Mouse (Mus musculus) midbrain, embryonic 13.5 days (tissue): ENCODE measurements around the gene Rfx8. TPM values are rescaled to one million over a fixed set of nuclear protein-coding genes. Genes with fewer than 3 reads are reported as not detected.
"Not testable (repeated sequence)": the region's sequence is repeated elsewhere in the genome, so short reads cannot be mapped to it uniquely, and the experiment has no call there.

ENCODE experiments used
- ATAC-seq: fragments of 200-750 bp; cut with Nextera tagmentation; 2 replicates; pipeline ENCODE4 v1.8.0; 2017; ENCODE audit warnings: mild to moderate bottlenecking, moderate TSS enrichment, moderate library complexity
- H3K27ac ChIP-seq: fragments of 300-500 bp; sonication (generic); 2 replicates; pipeline ENCODE4 v1.5.1; 2015; ENCODE audit warnings: inconsistent platforms, mild to moderate bottlenecking, moderate library complexity
- H3K27me3 ChIP-seq: fragments of 300-500 bp; sonication (generic); 2 replicates; pipeline ENCODE4 v1.6.1; 2015; ENCODE audit warnings: mild to moderate bottlenecking, inconsistent platforms
- H3K36me3 ChIP-seq: fragments of 300-500 bp; sonication (generic); 2 replicates; pipeline ENCODE4 v1.6.1; 2015; ENCODE audit warnings: mild to moderate bottlenecking, inconsistent platforms
- H3K4me1 ChIP-seq: fragments of 300-500 bp; sonication (generic); replicated peaks from 2 replicates; pipeline ENCODE4 v1.6.1; 2015; ENCODE audit warnings: inconsistent platforms
- H3K4me2 ChIP-seq: fragments of 300-500 bp; sonication (generic); replicated peaks from 2 replicates; pipeline ENCODE4 v1.6.1; 2015; ENCODE audit warnings: moderate library complexity, mild to moderate bottlenecking, inconsistent platforms
- H3K4me3 ChIP-seq: fragments of 300-500 bp; sonication (generic); replicated peaks from 2 replicates; pipeline ENCODE4 v1.5.1; 2015; ENCODE audit warnings: mild to moderate bottlenecking, inconsistent platforms
- H3K9ac ChIP-seq: fragments of 300-500 bp; sonication (generic); replicated peaks from 2 replicates; pipeline ENCODE4 v1.6.1; 2015; ENCODE audit warnings: mild to moderate bottlenecking, inconsistent platforms
- H3K9me3 ChIP-seq: fragments of 300-500 bp; sonication (generic); 2 replicates; pipeline ENCODE4 v1.6.1; 2016; ENCODE audit warnings: mild to moderate bottlenecking, inconsistent platforms
- WGBS: fragments of 180-500 bp; shearing (Covaris S2); methylation state at CpG from one replicate; pipeline ENCODE4 v1.1.7; 2015; 5-methylcytosine and 5-hydroxymethylcytosine counted together
- polyA plus RNA-seq: library from polyadenylated mRNA; unstranded; fragments of >200 nt; fragmentation: Nextera tagmentation; extraction: Ambion mirVana; gene quantifications from 2 replicates; pipeline ENCODE4 v1.2.1, GENCODE M21; 2015

Gene Rfx8
- polyA plus RNA-seq, 1 experiment from 2014 or later, result 0.28 TPM

DNA sequence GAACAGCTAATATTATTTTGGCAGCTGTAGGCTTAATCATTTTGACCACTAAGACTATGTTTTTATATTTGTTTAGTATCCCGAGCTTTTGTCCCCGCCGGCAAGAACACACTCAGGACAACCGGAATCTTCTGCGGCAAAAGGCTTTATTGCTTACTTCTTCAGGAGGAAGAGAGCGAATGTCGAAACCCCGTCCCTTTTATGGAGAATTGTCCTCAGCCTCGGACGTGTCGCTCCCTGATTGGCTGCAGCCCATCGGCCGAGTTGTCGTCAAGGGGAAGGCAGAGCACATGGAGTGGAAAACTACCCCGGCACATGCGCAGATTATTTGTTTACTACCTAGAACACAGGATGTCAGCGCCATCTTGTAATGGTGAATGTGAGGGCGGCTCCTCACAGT lies 65.9 kb downstream of the Rfx8 start:
- WGBS, result 87% methylated on average over 18 of the region's 18 CpGs

DNA sequence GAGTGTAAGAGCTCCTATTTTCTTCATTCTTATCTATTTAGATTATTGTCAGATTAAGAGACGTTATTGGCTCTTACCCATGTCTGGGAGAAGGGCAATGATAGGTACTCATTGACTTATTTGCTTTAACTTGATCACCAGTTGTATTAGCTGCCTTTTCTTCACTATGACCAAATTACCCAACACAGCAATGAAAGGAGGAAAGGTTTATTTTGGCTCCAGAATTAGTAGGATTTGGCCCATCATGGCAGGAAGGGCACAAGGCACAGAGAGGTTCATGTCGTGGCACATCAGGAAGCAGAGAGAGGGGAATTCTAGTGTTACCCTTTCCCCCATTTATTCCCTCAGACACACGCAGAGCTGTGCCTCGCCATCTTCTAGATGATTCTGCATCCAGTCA lies 67.8 kb downstream of the Rfx8 start:
- no peak for ATAC-seq
- H3K9me3 ChIP-seq, result no peaks in the 10 kb centered on the region
- H3K4me3 ChIP-seq, result no peak overlapping the region
- no peak overlapping the region for H3K9ac ChIP-seq
- peaks cover 27% of the 10 kb centered on the region for H3K27me3 ChIP-seq
- no peak overlapping the region for H3K4me2 ChIP-seq
- WGBS, result 90% methylated on average over 4 of the region's 4 CpGs
- no peak overlapping the region for H3K27ac ChIP-seq
- peaks cover 16% of the 10 kb centered on the region for H3K4me1 ChIP-seq
- H3K36me3 ChIP-seq, result no peaks in the 10 kb centered on the region

More for the DNA sequence above, 65.9 kb downstream of the Rfx8 start:
- Histone ChIP-seq H3K27me3 (peaks cover 18% of the 10 kb centered on the region), H3K4me1 (peaks cover 13% of the 10 kb centered on the region)
- not testable (repeated sequence) for H3K27ac ChIP-seq, H3K36me3 ChIP-seq, H3K9ac ChIP-seq, H3K4me2 ChIP-seq, H3K9me3 ChIP-seq, ATAC-seq, H3K4me3 ChIP-seq

GRCm38 (mm10) chr1:39651241-39651548 lies 69.6 kb downstream of the Rfx8 start, which contains the start of gene Creg2:
Creg2 (minus strand) TSS chr1:39651474.
- Histone ChIP-seq H3K9ac (peak within 1 kb of the TSS; percentile 76), H3K4me1 (peaks cover 19% of the 10 kb centered on the region), H3K4me2 (peak within 1 kb of the TSS; percentile 97), H3K27ac (peak within 1 kb of the TSS; percentile 31), H3K9me3 (no peaks in the 10 kb centered on the region), H3K27me3 (peaks cover 27% of the 10 kb centered on the region), H3K36me3 (no peaks in the 10 kb centered on the region), H3K4me3 (peak within 1 kb of the TSS; percentile 64)
- WGBS, result 45% methylated on average over 9 of the region's 9 CpGs
- ATAC-seq, result no peak

- Histone ChIP-seq H3K9ac (peak overlapping the region; percentile 76), H3K27ac (peak overlapping the region; percentile 31), H3K27me3 (peaks cover 27% of the 10 kb centered on the region), H3K4me1 (peaks cover 25% of the 10 kb centered on the region), H3K9me3 (no peaks in the 10 kb centered on the region), H3K4me3 (peak overlapping the region; percentile 64), H3K4me2 (peak overlapping the region; percentile 97), H3K36me3 (no peaks in the 10 kb centered on the region)
- ATAC-seq, result peak; percentile 87
- WGBS, result under 1% methylated on average over 73 of the region's 73 CpGs
These were observed 70.2 kb downstream of the Rfx8 start for GRCm38 (mm10) chr1:39650435-39651240.

DNA sequence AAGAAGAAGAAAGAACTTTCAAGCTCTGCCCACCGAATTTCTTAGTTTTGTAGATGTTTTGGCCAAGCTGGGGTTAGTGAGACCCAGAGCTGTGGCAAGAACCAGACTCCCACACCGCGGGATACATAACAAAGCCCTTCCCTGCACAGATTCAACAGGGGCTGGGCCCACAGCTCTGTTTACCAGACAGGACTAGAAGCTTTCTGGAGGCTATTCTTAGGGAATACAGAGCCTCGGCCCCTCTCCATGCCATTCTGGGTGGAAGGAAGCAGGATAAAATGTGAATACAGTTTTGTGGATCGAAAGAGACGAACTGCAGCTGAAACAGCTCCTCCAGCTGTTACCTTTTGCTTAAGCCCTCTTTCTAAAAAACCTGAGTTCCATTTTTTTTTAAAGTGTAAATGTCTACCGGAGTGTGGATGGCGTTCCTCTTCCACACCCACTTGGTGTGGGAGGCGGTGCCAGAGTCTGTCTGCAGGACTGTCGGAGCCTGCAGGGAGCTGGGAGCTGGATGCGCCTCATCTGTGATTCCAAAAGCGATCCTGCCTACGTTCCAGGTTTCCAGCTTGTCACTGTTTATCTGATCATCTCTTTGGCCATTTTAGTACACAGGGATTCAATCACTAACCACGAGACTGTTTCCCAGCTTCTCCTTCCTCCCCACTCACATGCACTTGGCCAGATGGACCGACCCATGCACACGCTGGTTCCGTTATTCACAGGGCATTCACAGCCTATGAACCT lies 70.9 kb downstream of the Rfx8 start:
- H3K4me1 ChIP-seq, result peaks cover 25% of the 10 kb centered on the region
- peaks cover 27% of the 10 kb centered on the region for H3K27me3 ChIP-seq
- peak overlapping the region; percentile 31 for H3K27ac ChIP-seq
- no peaks in the 10 kb centered on the region for H3K36me3 ChIP-seq
- WGBS, result 14% methylated on average over 17 of the region's 17 CpGs
- H3K4me2 ChIP-seq, result peak overlapping the region; percentile 97
- peak overlapping the region; percentile 76 for H3K9ac ChIP-seq
- peak overlapping the region; percentile 64 for H3K4me3 ChIP-seq
- no peaks in the 10 kb centered on the region for H3K9me3 ChIP-seq
- ATAC-seq, result peak; percentile 15; the same call in 1 of the 2 replicates

GRCm38 (mm10) chr1:39648584-39648983 lies 72.2 kb downstream of the Rfx8 start:
- H3K27me3 ChIP-seq, result peaks cover 27% of the 10 kb centered on the region
- H3K4me2 ChIP-seq, result 0 out of 2 replicates have a peak overlapping the region, but pooled peaks have one; percentile 9
- no peak overlapping the region for H3K9ac ChIP-seq
- H3K27ac ChIP-seq, result no peak overlapping the region
- peaks cover 25% of the 10 kb centered on the region for H3K4me1 ChIP-seq
- H3K9me3 ChIP-seq, result no peaks in the 10 kb centered on the region
- no peak for ATAC-seq
- no peaks in the 10 kb centered on the region for H3K36me3 ChIP-seq
- WGBS, result 78% methylated on average over 7 of the region's 7 CpGs
- H3K4me3 ChIP-seq, result no peak overlapping the region

GRCm38 (mm10) chr1:39645905-39646759 lies 74.7 kb downstream of the Rfx8 start:
- Histone ChIP-seq H3K9me3 (no peaks in the 10 kb centered on the region), H3K4me2 (no peak overlapping the region), H3K9ac (no peak overlapping the region), H3K4me1 (peaks cover 24% of the 10 kb centered on the region), H3K27ac (peak overlapping the region; percentile 2; the same call in 1 of the 2 replicates), H3K27me3 (peaks cover 15% of the 10 kb centered on the region; the same call in 1 of the 2 replicates), H3K4me3 (no peak overlapping the region), H3K36me3 (no peaks in the 10 kb centered on the region)
- whole genome bisulfite sequencing, result 44% methylated on average over 8 of the region's 8 CpGs
- ATAC-seq, result peak; percentile 38

- H3K36me3 ChIP-seq, result no peaks in the 10 kb centered on the region
- no peak for ATAC-seq
- no peak overlapping the region for H3K9ac ChIP-seq
- 80% methylated on average over 1 of the region's 1 CpGs for WGBS
- no peak overlapping the region for H3K27ac ChIP-seq
- H3K9me3 ChIP-seq, result no peaks in the 10 kb centered on the region
- no peak overlapping the region for H3K4me2 ChIP-seq
- H3K4me3 ChIP-seq, result no peak overlapping the region
- H3K27me3 ChIP-seq, result peaks cover 10% of the 10 kb centered on the region; the same call in 1 of the 2 replicates
- H3K4me1 ChIP-seq, result peaks cover 9% of the 10 kb centered on the region
These were observed 76.5 kb downstream of the Rfx8 start for GRCm38 (mm10) chr1:39644333-39644732.

DNA sequence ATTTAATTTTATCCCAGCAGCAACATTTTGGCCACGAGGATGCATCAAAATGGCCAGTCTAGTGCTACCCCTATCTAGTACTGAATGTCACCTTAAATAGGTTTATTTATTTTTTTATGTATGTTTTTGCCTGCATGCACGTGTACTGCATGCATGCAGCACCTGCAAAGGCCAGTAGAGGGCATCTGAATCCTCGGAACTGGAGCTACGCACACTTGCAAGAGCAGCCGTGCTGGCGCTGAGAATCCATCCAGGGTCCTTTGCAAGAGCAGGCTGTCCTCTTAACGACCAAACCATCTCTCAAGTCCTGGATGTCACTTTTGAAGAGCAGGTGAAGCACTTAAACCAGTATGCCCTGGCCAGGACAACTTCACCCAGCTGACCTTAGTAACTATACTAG lies 79.1 kb downstream of the Rfx8 start:
- Histone ChIP-seq H3K27me3 (no peaks in the 10 kb centered on the region), H3K9me3 (no peaks in the 10 kb centered on the region), H3K4me2 (no peak overlapping the region), H3K4me1 (peaks cover 13% of the 10 kb centered on the region), H3K27ac (no peak overlapping the region), H3K4me3 (no peak overlapping the region), H3K9ac (no peak overlapping the region), H3K36me3 (no peaks in the 10 kb centered on the region)
- 85% methylated on average over 7 of the region's 7 CpGs for WGBS
- no peak for ATAC-seq

- peaks cover 11% of the 10 kb centered on the region; the same call in 1 of the 2 replicates for H3K4me1 ChIP-seq
- H3K4me3 ChIP-seq, result no peak overlapping the region
- ATAC-seq, result no peak
- no peak overlapping the region for H3K4me2 ChIP-seq
- no peaks in the 10 kb centered on the region for H3K36me3 ChIP-seq
- H3K27me3 ChIP-seq, result no peaks in the 10 kb centered on the region
- H3K9ac ChIP-seq, result no peak overlapping the region
- no peaks in the 10 kb centered on the region for H3K9me3 ChIP-seq
- 48% methylated on average over 8 of the region's 8 CpGs for WGBS
- H3K27ac ChIP-seq, result no peak overlapping the region
These were observed 83.7 kb downstream of the Rfx8 start for GRCm38 (mm10) chr1:39637139-39637538.

DNA sequence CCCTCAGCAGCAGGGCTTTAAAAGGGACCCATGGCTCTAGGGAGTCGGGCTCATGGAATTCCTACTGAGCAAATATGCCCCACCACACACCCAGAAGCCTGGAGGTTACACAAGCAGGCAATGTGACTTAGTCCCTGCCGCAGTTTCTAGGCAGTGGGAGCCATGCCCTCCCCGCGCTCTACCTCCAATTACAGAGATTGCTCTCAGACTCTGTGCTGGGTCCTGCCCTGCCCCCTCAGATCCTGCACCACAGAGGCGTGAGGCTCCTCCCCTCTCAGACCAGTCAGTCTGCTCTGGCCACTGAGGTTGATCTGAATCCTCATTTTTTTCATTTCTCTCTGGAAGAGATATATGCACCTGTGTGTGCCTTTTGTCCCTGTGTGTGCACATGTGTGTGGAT lies 84.1 kb downstream of the Rfx8 start:
- Histone ChIP-seq H3K4me3 (no peak overlapping the region), H3K27ac (no peak overlapping the region), H3K36me3 (no peaks in the 10 kb centered on the region), H3K27me3 (no peaks in the 10 kb centered on the region), H3K9me3 (no peaks in the 10 kb centered on the region), H3K4me2 (no peak overlapping the region), H3K4me1 (peaks cover 11% of the 10 kb centered on the region; the same call in 1 of the 2 replicates), H3K9ac (no peak overlapping the region)
- WGBS, result 4% methylated on average over 5 of the region's 5 CpGs
- ATAC-seq, result peak; percentile 63
